Mouse (Mus musculus): ENCODE measurements around the gene Syngap1.
A peak's percentile ranks its signal among the peaks of the same experiment; 100 is the strongest.
"Not testable (repeated sequence)": the region's sequence is repeated elsewhere in the genome, so short reads cannot be mapped to it uniquely, and the experiment has no call there.

The Syngap1 gene

GRCm38 (mm10) chr17:26956895-26957294 lies 15.8 kb downstream of the Syngap1 start:
- peak; percentile 5 for DNase-seq

DNA sequence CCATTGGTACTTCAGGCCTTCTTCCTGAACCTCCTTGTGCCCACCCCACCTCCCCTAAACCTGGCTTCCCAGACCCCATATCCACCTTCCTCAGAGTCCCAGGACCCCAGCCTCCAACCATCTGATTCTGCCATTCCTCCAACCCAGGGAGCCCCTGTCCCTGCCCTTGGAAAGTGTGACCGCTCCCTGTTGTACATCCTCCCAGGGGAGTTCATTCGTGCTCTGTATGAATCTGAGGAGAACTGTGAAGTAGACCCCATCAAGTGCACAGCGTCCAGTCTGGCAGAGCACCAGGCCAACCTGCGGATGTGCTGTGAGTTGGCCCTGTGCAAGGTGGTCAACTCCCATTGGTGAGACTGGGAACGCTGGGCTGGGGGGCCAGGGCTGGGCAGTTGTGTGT lies 16.8 kb downstream of the Syngap1 start:
- DNase-seq, result peak; percentile 5

- DNase-seq, result peak; percentile 10
These were observed 17.8 kb downstream of the Syngap1 start for GRCm38 (mm10) chr17:26958880-26959279.

DNA sequence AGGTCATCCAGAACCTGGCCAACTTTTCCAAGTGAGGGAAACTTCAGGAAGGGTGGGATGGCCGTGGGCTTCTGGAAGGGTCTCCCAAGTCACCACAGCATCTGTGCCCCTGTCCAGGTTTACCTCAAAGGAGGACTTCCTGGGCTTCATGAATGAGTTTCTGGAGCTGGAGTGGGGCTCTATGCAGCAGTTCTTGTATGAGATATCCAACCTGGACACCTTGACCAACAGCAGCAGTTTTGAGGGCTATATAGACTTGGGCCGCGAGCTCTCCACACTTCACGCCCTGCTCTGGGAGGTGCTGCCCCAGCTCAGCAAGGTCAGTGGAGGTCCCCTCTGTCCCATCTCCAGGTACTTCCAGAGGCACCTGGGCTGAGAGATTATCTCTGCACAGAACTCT lies 18.8 kb downstream of the Syngap1 start:
- peak; percentile 6 for DNase-seq

DNA sequence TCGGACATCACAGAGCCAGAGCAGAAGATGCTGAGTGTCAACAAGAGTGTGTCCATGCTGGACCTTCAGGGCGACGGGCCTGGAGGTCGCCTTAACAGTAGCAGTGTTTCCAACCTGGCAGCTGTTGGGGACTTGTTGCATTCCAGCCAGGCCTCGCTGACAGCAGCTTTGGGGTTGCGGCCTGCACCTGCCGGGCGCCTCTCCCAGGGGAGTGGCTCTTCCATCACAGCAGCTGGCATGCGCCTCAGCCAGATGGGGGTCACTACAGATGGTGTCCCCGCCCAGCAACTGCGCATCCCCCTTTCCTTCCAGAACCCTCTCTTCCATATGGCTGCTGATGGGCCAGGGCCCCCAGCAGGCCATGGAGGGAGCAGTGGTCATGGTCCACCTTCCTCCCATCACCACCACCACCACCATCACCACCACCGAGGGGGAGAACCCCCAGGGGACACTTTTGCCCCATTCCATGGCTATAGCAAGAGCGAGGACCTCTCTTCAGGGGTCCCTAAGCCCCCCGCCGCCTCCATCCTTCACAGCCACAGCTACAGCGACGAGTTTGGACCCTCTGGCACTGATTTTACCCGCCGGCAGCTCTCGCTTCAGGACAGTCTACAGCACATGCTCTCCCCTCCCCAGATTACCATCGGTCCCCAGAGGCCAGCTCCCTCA lies 20.7 kb downstream of the Syngap1 start:
- DNase-seq, result no peak

DNA sequence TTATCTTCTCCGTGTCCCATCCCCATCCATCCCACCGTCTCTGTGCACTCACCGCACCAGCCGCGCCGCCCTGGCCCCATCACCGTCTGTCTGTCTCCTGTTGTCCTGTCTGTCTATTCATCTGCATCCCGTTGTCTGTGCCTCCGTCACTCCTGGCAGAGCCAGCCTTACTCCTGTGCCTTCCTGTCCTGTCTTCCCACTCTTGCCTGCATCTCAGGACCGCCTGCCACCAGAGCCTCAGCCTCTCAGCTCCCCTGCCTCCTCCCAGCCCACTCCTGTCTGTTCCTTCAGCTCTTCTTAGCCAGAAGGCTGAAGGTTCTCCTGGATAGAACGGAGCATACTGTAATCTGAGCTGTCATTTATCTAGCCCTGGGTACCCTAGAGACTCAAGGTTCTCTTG lies 25.9 kb downstream of the Syngap1 start:
- DNase-seq, result no peak

DNA sequence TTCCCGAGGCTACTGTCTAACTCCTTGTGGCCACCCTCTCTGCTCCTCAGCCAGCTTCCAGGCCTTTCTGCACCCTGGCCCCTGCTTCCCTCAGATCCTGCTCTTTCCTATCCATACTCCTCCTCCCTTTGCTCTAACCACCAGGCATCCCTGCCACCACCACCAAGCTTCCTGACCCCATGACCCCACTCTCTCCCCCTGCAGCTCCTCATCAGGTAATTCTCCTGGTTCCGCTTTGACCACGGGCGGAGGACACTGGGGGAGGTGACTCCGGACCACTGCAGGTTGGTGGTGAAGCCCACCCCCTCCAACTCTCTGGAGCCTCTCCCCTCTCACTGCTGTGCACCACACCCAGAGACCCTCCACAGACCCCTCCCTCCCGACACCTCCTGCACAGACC lies 26.4 kb downstream of the Syngap1 start:
- DNase-seq, result no peak

- DNase-seq, result no peak
These were observed 27.2 kb downstream of the Syngap1 start for GRCm38 (mm10) chr17:26968200-26968611.

DNA sequence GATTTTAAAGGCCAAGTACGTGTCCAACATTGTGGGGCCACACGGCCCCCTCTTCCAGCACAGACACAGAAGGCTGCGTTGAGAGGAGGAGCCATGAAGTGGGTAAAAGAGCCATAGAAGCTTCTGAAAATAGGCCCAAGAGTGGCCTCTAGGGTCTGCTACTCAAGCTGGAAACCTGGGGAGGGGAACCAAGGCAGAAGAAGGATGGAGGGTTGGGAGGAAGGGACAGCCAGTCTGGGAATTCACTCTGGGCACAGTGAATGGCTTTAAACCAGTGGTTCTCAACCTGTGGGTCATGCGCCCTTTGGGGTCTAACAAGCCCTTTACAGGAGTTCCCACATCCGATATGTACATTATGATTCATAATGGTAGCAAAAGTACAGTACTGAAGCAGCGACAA lies 28.2 kb downstream of the Syngap1 start:
- DNase-seq, result no peak

DNA sequence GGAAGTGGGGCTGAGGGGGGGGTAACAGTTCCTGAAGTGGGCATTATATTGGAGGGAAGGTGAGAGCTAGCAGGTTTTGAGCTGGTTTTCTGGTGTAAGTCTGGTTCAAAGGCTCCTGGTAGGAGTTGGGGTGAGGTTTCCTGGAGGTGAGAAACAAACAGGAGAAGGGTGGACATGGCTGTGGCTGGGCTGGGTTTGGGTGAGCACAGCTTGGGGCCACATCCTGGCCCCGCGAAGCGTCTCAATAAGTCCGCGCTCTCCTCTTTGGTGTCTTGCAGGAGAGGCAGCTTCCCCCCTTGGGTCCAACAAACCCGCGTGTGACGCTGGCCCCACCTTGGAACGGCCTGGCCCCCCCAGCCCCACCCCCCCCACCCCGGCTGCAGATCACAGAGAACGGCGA lies 29.2 kb downstream of the Syngap1 start:
- DNase-seq, result no peak

- DNase-seq, result no peak
These were observed 30.3 kb downstream of the Syngap1 start for GRCm38 (mm10) chr17:26971247-26971905.

DNA sequence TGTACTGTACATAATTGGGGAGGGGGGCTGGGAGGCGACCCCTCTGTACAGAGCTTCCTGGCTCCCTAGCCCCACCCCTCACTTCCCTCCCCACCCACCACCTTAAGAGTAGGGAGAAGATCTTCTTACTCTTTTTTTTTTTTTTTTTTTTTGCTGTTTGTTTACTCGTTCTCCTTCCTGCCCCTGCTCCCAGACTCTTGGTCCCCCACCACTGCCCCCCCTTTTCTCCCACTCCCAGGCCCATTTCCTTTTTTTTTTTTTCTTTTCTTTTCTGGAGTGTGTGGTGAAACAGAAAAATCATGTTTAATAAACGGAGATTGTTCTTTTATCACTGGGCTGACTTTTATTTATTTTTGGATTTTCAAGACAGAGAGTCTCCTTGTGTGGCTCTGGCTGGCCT lies 31.1 kb downstream of the Syngap1 start:
- no peak for DNase-seq

DNA sequence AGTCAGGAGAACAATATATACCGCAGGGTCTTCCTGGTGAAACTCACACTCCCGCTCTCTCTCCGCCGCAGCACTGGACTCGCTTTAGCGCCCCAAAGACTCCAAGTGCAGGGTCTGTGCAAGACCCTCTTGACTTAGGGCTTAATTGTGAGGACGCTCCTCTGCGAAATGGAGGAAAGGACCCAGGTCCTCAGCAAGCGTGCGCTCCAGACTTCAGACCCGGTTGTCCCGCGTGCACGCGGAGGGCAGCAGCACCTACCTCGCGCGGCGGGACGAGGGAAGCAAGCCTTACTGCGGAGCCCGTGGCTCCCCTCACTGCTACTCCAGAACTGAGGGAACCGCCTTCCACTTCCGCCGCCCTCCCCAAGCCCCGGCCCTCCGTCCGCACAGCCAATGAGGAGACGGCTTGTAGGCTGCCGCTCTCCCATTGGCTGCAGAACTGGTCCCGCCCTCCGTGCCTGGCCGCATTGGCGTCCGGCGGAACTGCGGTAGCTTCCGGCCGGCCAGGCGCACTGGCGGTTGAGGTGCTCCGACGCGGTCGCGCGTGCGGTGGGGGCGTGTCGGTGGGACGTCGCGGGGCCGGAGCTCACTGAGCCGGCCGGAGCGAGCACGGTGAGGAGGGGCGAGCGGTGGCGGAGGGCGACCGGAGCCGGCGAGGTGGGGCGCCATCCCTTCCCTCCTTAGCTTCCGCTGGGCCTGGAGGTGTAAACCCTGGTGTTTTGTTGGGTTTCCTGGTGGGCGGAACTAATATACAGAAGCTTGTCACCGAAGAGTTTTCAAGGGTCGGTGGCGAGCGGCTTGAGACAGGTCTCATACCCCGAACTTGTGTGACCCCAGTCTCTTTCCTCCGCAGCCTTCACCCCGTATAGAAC lies 31.9 kb downstream of the Syngap1 start, which contains the start of gene Zbtb9:
TSS of gene Zbtb9 (plus strand) at position 465 of the 872 bp plus-strand sequence.
- DNase-seq, result peak; percentile 97

DNA sequence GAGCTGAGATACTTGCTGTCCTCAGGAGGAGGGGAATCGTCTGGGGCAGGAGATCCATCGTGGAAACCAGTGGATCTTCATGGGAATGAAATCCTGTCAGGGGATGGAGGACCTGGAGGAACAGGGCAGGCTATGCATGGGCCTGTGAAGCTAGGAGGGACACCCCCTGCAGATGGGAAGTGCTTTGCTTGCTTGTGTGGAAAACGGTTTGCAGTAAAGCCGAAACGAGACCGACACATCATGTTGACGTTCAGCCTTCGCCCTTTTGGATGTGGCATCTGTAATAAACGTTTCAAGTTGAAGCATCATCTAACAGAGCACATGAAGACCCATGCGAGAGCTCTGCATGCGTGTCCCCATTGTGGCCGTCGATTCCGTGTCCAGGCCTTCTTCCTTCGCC lies 33.5 kb downstream of the Syngap1 start:
- no peak for DNase-seq

GRCm38 (mm10) chr17:26975415-26975814 lies 34.4 kb downstream of the Syngap1 start:
- no peak for DNase-seq

DNA sequence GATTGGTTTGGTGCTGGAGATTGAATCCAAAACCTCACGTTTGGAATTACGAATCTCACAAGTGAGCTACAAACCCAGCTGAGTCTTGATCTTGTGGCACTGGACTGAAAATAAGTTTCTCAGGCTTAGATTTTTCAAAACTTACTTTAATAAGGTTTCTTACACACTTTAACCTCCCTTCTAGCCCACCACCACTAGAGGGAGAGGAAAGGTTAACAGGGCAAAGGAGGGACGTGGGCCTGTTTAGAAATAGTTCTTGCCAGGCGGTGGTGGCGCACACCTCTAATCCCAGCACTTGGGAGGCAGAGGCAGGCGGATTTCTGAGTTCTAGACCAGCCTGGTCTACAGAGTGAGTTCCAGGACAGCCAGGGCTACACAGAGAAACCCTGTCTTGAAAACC lies 36.3 kb downstream of the Syngap1 start:
- DNase-seq, result not testable (repeated sequence)

DNA sequence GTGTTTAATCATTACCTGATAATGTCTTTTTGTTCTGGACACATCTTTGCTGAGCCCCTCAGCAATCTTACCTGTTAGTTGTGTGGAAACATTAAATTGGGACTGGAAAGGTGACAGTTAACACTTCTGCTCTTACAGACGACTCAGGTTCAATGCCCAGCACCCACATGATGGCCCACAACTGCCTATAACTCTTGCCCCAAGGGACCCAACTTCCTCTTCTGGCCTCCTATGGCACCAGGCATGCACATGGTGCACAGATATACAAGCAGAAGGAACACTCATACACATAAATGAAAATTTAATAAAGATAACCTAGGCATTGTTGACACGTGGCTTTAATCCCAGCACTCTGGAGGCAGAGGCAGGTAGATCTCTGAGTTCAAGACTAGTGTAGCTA lies 38.4 kb downstream of the Syngap1 start:
- DNase-seq, result no peak

DNA sequence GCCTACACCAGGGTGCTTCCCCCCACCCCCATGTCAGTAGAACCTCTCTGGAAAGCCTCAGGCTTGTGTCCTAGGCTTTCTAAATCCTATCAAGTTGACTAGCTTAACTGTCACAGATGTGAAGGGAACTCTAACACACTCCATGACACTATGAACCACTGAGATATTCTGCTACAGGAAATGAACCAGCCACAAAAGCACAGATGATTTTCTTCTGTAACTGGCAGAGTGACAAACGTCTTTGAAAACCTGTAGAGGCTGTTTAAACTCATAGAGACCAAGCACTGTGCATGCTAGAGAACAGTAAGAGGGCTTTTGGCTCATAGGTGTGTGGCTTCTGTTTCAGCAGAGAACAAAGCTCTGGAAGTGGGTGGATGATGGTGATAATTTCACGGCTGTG lies 40.0 kb downstream of the Syngap1 start:
- DNase-seq, result no peak

DNA sequence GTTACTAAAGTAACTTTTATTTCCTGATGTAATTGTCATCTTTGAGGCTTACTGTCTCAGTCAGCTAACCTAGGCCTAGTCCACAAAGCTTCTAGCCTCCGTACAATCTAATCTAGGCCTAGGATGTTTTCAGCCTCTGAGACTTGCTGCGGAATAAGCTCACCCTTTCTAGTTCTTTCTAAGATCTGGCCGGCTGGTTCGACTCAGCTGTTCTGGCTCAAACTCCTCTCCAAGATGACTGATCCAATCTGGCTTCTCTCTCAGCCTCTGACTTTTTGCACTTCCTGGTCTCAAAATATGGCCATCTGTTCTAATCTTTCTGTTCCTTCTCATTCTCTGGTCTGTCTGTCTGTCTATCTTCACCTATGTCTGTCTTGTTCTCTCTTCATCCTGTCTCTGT lies 42.3 kb downstream of the Syngap1 start:
- DNase-seq, result no peak

DNA sequence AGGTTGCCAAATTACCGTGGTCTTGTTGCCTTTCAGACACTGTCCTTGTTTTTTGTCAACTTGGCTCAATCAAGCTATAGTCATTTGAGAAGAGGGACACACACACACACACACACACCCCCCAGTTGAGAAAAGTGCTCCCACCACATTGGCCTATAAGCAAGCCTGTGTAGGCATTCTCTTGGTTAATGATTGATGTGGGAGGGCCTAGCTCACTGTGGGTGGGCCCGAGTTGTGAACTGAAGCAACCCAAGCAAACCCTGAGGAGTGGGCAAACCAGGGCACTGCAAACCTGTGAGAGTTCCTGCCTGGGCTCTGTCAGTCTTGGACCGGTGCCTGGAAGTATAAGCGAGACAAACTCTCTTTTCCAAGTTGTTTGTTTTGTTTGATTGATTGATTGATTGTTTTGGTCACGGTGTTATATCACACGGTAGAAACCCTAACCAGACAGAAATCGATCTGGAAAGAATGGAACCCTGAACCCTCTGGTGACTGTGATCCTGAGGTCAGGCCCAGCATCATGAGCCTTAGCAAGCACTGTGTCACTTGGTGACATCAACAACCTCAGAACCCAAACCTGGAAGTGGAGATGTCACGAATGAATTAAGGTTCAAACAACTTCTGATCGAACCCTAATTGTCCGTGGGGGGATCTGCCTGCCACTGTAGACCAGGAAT lies 44.6 kb downstream of the Syngap1 start:
- DNase-seq, result no peak

GRCm38 (mm10) chr17:26990521-26990920 lies 49.5 kb downstream of the Syngap1 start:
- DNase-seq, result no peak

DNA sequence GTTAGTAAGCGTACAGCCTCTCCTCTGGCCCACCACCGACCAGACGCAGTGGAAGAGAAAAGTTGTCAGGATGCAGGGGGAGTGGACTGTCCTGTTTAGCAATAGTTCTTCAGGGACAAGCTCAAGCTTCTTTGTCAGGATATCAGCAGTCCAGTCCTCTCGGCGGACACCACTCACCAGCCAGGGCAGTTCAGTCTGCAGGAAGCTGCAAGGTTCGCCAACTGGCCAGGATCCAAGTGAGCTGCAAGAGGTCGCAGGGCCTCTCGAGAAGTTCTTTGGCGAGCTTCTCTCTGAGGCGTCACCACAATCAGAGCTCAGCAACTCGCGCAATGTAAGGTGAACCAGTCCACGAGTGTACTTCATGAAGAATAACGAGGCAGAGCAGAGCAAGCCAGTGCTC lies 53.4 kb downstream of the Syngap1 start:
- no peak for DNase-seq

GRCm38 (mm10) chr17:26995006-26995405 lies 54.0 kb downstream of the Syngap1 start:
- DNase-seq, result no peak

Measured in cerebellum, adult 9-11 months (tissue).